Mouse (Mus musculus) cerebellum, adult 2 months (tissue): ENCODE results near the gene Cox10.

ENCODE experiments used
- CTCF ChIP-seq: fragments of 200-500 bp; IDR thresholded peaks from 2 replicates; pipeline ENCODE4 v1.5.1; 2011; ENCODE audit warnings: low read depth, mild to moderate bottlenecking, control low read depth, low read length, moderate library complexity, borderline replicate concordance; ENCODE audit not compliant: insufficient read depth
- POLR2A ChIP-seq: fragments of 200-500 bp; IDR thresholded peaks from 2 replicates; pipeline ENCODE4 v1.6.1; 2011; ENCODE audit warnings: low read length, control low read depth, borderline replicate concordance; ENCODE audit not compliant: insufficient read depth

DNA sequence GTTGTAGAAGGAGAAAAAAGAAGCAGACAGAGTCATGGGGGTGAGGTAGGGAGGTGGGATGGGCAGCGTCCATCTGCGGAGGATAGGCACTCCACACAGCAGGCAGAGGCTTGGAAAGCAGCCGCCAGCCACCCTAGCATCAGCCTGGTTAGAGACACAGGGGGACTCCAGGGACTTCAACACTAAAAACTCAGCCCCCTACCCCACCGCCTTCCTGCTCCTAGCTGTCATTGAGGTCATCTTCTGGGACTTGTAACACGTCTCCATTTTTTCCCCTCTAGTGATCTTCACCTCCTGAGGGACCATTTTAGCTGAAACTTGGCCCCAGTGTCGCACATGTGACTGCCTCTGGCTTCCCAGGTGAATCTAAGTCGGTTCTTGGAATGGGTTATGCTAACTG, 88.5 kb downstream of the Cox10 start:
- TF ChIP-seq CTCF (no peak), POLR2A (no peak)
